ENCODE assay signal across 8 mouse cellular contexts in the genomic region with DNA sequence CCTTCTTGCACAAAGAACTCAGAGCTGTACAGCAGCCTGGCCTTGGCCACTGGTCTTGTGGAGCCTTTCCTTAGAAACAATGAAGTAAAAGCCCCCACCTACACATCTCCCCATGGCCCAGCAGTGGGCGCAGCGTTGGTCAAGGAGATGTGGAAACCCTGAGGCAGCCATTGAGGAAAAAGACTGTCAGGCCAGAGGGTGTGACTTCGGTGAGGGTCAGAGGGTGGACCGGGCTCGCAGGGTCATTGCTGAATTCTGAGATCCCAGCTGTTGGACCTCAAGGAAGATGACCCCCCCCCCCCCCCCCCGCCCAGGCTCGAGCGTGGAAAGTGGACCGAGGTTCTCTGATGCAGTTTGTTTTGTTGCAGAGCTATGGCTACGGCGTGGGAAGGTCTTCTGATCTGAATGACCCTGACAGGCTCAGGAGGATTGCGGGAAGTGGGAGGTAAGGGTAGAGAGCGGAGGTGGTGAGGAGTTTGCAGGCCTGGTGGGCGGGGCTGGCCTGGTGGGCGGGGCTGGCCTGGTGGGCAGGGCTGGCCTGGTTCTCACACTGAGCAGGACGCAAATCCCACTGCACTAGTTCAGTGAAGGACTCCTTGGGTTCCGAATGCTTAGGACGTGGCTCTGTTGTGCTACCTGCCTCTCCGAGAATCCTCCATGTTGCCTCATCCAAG. TPM values are rescaled to one million over a fixed set of nuclear protein-coding genes. Genes with fewer than 3 reads are reported as not detected.
DNase-seq lines count a peak whose midpoint lies in the region; ATAC-seq and TF ChIP-seq lines count a peak whose summit lies in the region.

No protein-coding gene starts in this region.

- no peak overlapping the region for H3K9ac ChIP-seq in ES-E14 (ENCODE audit: insufficient read depth, low read depth, low read length, poor library complexity, severe bottlenecking)
- peak overlapping the region; percentile 24; the same call in 1 of the 2 replicates for H3K9ac ChIP-seq in hindbrain, embryonic 13.5 days
- 0 out of 2 replicates have a peak overlapping the region, but pooled peaks have one; percentile 2 for H3K9ac ChIP-seq in midbrain, embryonic 16.5 days (ENCODE audit: low read depth, low read length)

- no peak overlapping the region for H3K27ac ChIP-seq in ES-E14 (ENCODE audit: insufficient read depth, low read depth, low read length, poor library complexity, severe bottlenecking)
- H3K27ac ChIP-seq in bone marrow, adult 2 months (ENCODE audit: control insufficient read depth, insufficient read depth, low read depth, low read length, poor library complexity) = no peak overlapping the region
- peak overlapping the region; percentile 93 for H3K27ac ChIP-seq in hindbrain, embryonic 13.5 days
- no peak overlapping the region for H3K27ac ChIP-seq in midbrain, embryonic 16.5 days (ENCODE audit: low read length)
- H3K27ac ChIP-seq in testis, adult 2 months (ENCODE audit: control insufficient read depth, insufficient read depth, low read depth, low read length) = no peak overlapping the region

- in situ Hi-C loops in ES-E14 (cut with MboI; ENCODE audit: low sequenced_read_pairs in 2 of 2, unreplicated experiment in 2 of 2) = no loop called here

- 11% methylated on average over 19 of the region's 19 CpGs for WGBS in bone marrow, adult 2 months
- 8% methylated on average over 19 of the region's 19 CpGs for WGBS in hindbrain, embryonic 13.5 days
- 11% methylated on average over 16 of the region's 19 CpGs for WGBS in midbrain, embryonic 16.5 days

- DNase-seq in ES-E14 (ENCODE audit: low read depth, low spot score) (peak; percentile 35), liver (peak; percentile 87)
- peak; percentile 82 for DNase-seq in gastrocnemius, adult 18-20 months (ENCODE audit: low spot score)
- DNase-seq in layer of hippocampus, postnatal 36 days = no peak

- H3K9me3 ChIP-seq in ES-E14 (ENCODE audit: control insufficient read depth, insufficient read depth, low read depth, low read length) = no peaks in the 10 kb centered on the region
- no peaks in the 10 kb centered on the region for H3K9me3 ChIP-seq in hindbrain, embryonic 13.5 days
- no peaks in the 10 kb centered on the region for H3K9me3 ChIP-seq in midbrain, embryonic 16.5 days (replicated peaks; ENCODE audit: control insufficient read depth, low read length, poor library complexity, severe bottlenecking)

- no peak overlapping the region for H3K4me3 ChIP-seq in ES-E14 (ENCODE audit: insufficient read depth in 1 of 2, low read depth in 1 of 2, low read length in 2 of 2, poor library complexity in 1 of 2, severe bottlenecking in 1 of 2)
- peak overlapping the region; percentile 19 for H3K4me3 ChIP-seq in bone marrow, adult 2 months (replicated peaks; ENCODE audit: control insufficient read depth, low read depth, low read length)
- peak overlapping the region; percentile 13; the same call in 1 of the 2 replicates for H3K4me3 ChIP-seq in hindbrain, embryonic 13.5 days
- 0 out of 2 replicates have a peak overlapping the region, but pooled peaks have one; percentile 1 for H3K4me3 ChIP-seq in midbrain, embryonic 16.5 days (ENCODE audit: low read depth, low read length)
- peak overlapping the region; percentile 44 for H3K4me3 ChIP-seq in testis, adult 2 months (ENCODE audit: control insufficient read depth, low read depth, low read length)

- TF ChIP-seq POLR2A in bone marrow, adult 2 months (IDR thresholded peaks at IDR 0.05; ENCODE audit: borderline replicate concordance, control insufficient read depth, low read depth, low read length) = no peak
- no peak for TF ChIP-seq POLR2A in testis, adult 2 months (IDR thresholded peaks at IDR 0.05; ENCODE audit: control insufficient read depth, low read depth, low read length)

- peak; percentile 40 for ATAC-seq in hindbrain, embryonic 13.5 days (ENCODE audit: low FRiP score)
- peak; percentile 43; the same call in 1 of the 2 replicates for ATAC-seq in midbrain, embryonic 16.5 days

- H3K4me2 ChIP-seq in hindbrain, embryonic 13.5 days = peak overlapping the region; percentile 46
- peak overlapping the region; percentile 41 for H3K4me2 ChIP-seq in midbrain, embryonic 16.5 days (ENCODE audit: low read length)

- H3K4me1 ChIP-seq in ES-E14 (ENCODE audit: control insufficient read depth in 2 of 2, insufficient read depth in 2 of 2, low read length in 2 of 2, poor library complexity in 1 of 2) = peaks cover 9 to 25% of the 10 kb centered on the region in 2 experiments
- H3K4me1 ChIP-seq in bone marrow, adult 2 months (ENCODE audit: control insufficient read depth, insufficient read depth, low read length) = peaks cover 20% of the 10 kb centered on the region
- peaks cover 61% of the 10 kb centered on the region for H3K4me1 ChIP-seq in hindbrain, embryonic 13.5 days (replicated peaks)
- peaks cover 24% of the 10 kb centered on the region for H3K4me1 ChIP-seq in midbrain, embryonic 16.5 days (ENCODE audit: control insufficient read depth, insufficient read depth, low read length)
- peaks cover 9% of the 10 kb centered on the region for H3K4me1 ChIP-seq in testis, adult 2 months (ENCODE audit: control insufficient read depth, insufficient read depth, low read length)

- no peaks in the 10 kb centered on the region for H3K36me3 ChIP-seq in ES-E14 (ENCODE audit: control insufficient read depth, insufficient read depth, low read length, poor library complexity, severe bottlenecking)
- no peaks in the 10 kb centered on the region for H3K36me3 ChIP-seq in hindbrain, embryonic 13.5 days
- no peaks in the 10 kb centered on the region for H3K36me3 ChIP-seq in midbrain, embryonic 16.5 days (ENCODE audit: control insufficient read depth, insufficient read depth, low read length)
- H3K36me3 ChIP-seq in testis, adult 2 months (ENCODE audit: control insufficient read depth, insufficient read depth, low read length) = no peaks in the 10 kb centered on the region

- TF ChIP-seq CTCF in bone marrow, adult 2 months (IDR thresholded peaks at IDR 0.05; ENCODE audit: control insufficient read depth, insufficient read depth, low read length) = no peak
- no peak for TF ChIP-seq CTCF in testis, adult 2 months (IDR thresholded peaks at IDR 0.05; ENCODE audit: control insufficient read depth, insufficient read depth, insufficient replicate concordance, low read depth, low read length)

- 0 out of 2 replicates have a peak, but pooled peaks cover 3% of the 10 kb centered on the region for H3K27me3 ChIP-seq in hindbrain, embryonic 13.5 days
- no peaks in the 10 kb centered on the region for H3K27me3 ChIP-seq in midbrain, embryonic 16.5 days (ENCODE audit: control insufficient read depth, insufficient read depth, low read depth, low read length)
- H3K27me3 ChIP-seq in testis, adult 2 months (ENCODE audit: control insufficient read depth, insufficient read depth, low read length) = no peaks in the 10 kb centered on the region

TF ChIP-seq in ES-E14, 5 proteins besides CTCF, POLR2A, EP300 and RAD21:
- TF ChIP-seq CHD2 (IDR thresholded peaks at IDR 0.05; ENCODE audit: low read depth, low read length) (no peak), ZNF384 (IDR thresholded peaks at IDR 0.05; ENCODE audit: low read depth, low read length) (no peak), MAFK (IDR thresholded peaks at IDR 0.05; ENCODE audit: insufficient read depth, low read depth, low read length) (no peak), ZC3H11A (IDR thresholded peaks at IDR 0.05; ENCODE audit: borderline replicate concordance, low read depth, low read length) (no peak), HCFC1 (IDR thresholded peaks at IDR 0.05; ENCODE audit: borderline replicate concordance, insufficient read depth, low read length) (no peak)

RNA-seq across cellular contexts. Expression of a gene that starts 32.6 kb away (rescaled TPM):
- 9.2 and 25.0 TPM in 2 replicates for total RNA-seq in ES-E14 (2012; rRNA removed)
- polyA plus RNA-seq in bone marrow, adult 2 months (2011; ENCODE audit: insufficient read depth, insufficient read length, low replicate concordance, missing spikeins) = 13.9 and 19.0 TPM in 2 replicates
- total RNA-seq in gastrocnemius, adult 18-20 months (2021) = 10 to 100 TPM; 40.7 to 47.3 TPM
- polyA plus RNA-seq in hindbrain, embryonic 13.5 days (2015; fragmentation: Nextera tagmentation; extraction: Ambion mirVana) = 10.1 TPM in 2 replicates
- 7.0 and 7.1 TPM in 2 replicates for polyA plus RNA-seq in midbrain, embryonic 16.5 days (2015; fragmentation: Nextera tagmentation; extraction: Ambion mirVana)
- polyA plus RNA-seq in testis, adult 2 months (2012; rRNA removed) = 9.5 and 10.0 TPM in 2 replicates
- 10 to 100 TPM in 1 of 2 experiments, 1 to 10 TPM in 1; 7.9 to 12.7 TPM for total RNA-seq in layer of hippocampus, postnatal 36 days (2021)

RNA-seq across cellular contexts. Expression of a gene that starts 50.2 kb away (rescaled TPM):
- total RNA-seq in ES-E14 (2012; rRNA removed) = 0.63 and 0.89 TPM in 2 replicates
- 0.23 and 0.35 TPM in 2 replicates for polyA plus RNA-seq in bone marrow, adult 2 months (2011; ENCODE audit: insufficient read depth, insufficient read length, low replicate concordance, missing spikeins)
- total RNA-seq in gastrocnemius, adult 18-20 months (2021) = 1 to 10 TPM; 1.2 to 1.7 TPM
- 2.0 and 3.1 TPM in 2 replicates for polyA plus RNA-seq in hindbrain, embryonic 13.5 days (2015; fragmentation: Nextera tagmentation; extraction: Ambion mirVana)
- 1.7 and 1.8 TPM in 2 replicates for polyA plus RNA-seq in midbrain, embryonic 16.5 days (2015; fragmentation: Nextera tagmentation; extraction: Ambion mirVana)
- 2.8 and 3.7 TPM in 2 replicates for polyA plus RNA-seq in testis, adult 2 months (2012; rRNA removed)
- total RNA-seq in layer of hippocampus, postnatal 36 days (2021) = 1 to 10 TPM; 3.6 to 3.7 TPM

Comparison
In these comparisons a context has a peak if more than half of its experiments do, and no peak if none do; other contexts are left out.
1. DNase-seq: peak in ES-E14 (single experiment), gastrocnemius, adult 18-20 months (single experiment) and liver (single experiment); none in layer of hippocampus, postnatal 36 days (0 of 2).
2. H3K4me3 ChIP-seq: peak in bone marrow, adult 2 months (single experiment), hindbrain, embryonic 13.5 days (single experiment), midbrain, embryonic 16.5 days (single experiment) and testis, adult 2 months (single experiment); none in ES-E14 (0 of 2).